Mouse (Mus musculus) retina, adult 2 months (tissue): ENCODE data around the gene Psmb7.

Experiments used
- DNase-seq: peaks from one replicate; pipeline ENCODE4 v3.0.0-alpha.2; 2012; ENCODE audit warnings: low read depth, low spot score

The Psmb7 gene

DNA sequence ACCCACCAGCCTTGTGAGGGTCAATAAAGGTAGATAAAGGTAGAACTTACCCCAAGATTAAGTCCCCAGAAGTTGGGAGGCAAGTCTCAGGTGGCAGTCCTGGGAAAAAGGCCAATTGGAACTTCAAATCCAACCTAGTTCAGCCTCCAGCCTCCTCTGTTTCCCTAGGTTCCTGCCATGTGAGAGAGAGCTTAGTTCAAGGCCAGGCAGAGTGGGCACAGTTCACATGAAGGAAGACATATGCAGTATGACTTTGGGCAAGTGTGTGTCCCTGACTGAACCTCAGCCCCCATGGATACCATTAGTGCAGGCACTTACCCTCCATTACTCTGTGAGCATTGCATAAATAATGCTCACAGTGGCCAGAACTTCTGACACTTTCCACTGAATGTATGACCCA, 98.2 kb downstream of the Psmb7 start:
- no peak for DNase-seq

DNA sequence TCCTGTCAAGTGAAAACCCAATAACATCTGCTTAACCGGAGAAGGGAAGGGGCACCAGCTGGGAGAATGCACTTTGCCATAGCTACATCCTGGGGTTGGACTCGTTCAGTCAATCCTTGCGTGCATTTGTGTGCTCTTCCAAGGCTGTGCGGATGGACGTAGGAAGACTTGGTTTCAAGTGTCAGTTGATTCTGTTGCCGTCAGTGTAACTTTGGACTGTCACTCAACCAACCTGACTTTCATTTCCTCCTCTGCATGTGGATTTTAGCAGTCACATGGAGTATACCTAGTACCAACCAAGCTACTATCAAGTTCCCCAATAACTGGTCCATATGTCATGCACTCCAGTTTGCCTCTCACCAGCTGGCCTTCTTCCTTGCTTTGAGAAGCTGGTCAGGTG, 98.9 kb downstream of the Psmb7 start:
- no peak for DNase-seq

GRCm38 (mm10) chr2:38544341-38544740, 99.5 kb downstream of the Psmb7 start:
- DNase-seq: no peak

DNA sequence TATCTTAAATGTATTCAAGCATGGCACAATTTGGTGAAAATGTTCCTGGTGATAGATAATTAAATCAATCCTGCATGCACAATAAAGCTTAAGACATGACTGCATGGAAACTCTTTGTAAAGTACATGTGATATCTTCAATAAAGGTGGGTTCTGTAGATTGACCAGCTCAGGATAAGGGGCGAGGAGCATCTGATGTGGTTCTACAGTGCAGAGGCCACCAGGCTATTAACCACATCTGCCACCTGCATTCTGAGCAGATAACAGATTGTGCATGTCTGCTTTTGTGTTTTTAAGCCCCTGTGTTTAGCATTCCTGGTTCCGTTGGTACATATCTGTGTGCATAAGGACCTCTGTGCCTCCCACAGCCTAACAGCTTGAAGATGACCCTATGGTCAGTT, 100.7 kb downstream of the Psmb7 start:
- DNase-seq: no peak

DNA sequence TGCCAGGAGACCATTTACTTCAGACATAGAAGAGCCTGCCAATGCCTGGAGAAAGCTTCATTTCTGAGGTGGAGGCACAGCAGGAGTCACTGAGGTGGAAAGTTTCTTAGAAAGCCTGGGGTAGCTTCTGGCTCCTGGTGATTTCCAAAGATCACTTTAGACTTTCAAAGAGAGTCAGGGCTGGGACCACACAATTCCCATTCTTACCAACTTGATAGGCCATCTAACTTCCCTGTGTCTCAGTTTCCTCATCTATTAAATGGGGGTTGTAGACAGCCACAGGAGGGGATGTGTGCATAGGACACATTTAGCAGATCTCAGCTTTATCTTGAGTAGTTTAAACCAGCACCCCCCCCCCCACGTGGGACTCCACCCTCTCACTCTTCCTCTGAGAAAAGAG, 101.5 kb downstream of the Psmb7 start:
- DNase-seq: no peak

DNA sequence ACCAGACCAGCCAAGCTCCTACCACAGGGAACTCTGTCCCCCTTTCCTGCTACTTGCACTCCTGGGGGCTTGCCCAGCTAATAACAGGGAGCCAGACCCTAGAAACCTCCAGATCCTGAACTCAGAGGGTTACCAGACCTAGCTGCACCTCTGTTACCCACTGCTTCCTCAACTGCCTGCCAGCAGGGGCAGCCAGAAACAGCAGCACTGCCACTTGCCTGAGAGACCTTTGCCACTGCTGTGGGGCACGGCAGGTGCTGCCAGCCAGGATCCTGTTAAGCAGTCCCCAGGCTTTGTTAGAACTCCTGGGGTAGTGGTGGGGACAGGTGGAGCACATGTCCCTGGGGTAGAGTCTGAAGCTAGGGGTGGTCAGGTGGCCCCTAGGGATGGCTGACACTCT, 102.3 kb downstream of the Psmb7 start:
- DNase-seq: no peak

GRCm38 (mm10) chr2:38541101-38541500, 102.8 kb downstream of the Psmb7 start:
- no peak for DNase-seq

GRCm38 (mm10) chr2:38540666-38541065, 103.2 kb downstream of the Psmb7 start:
- DNase-seq: no peak

DNA sequence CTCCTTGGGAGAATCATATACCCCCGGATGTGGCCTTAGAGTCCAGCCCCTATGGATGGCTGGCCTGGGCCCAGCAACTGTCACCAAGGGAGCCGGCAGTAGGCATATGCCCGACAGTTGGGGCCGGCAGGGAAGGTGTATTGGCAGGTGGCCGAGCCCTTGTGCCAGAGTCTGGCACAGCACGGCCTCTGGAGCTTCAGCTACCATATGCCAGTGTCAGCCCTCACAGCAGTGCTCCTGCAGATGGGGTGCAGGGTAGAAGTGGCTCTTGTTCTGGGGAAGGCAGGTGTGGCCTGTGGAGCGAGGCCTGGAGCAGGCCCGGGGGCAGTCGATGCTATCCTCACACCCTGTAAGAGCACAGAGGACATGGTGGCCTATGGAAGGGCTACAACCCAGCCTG, 104.2 kb downstream of the Psmb7 start:
- DNase-seq: no peak
